Mouse (Mus musculus) E14TG2a.4 (cell line): ENCODE results near the gene Naaladl1.

Source experiments
- CTCF ChIP-seq: conservative IDR thresholded peaks from 2 replicates; pipeline ENCODE4 v1.5.1; 2014; ENCODE audit warnings: low read length
- NANOG ChIP-seq: IDR thresholded peaks from 2 replicates; pipeline ENCODE4 v1.6.1; 2014; ENCODE audit warnings: borderline replicate concordance, low read length, mixed read lengths

DNA sequence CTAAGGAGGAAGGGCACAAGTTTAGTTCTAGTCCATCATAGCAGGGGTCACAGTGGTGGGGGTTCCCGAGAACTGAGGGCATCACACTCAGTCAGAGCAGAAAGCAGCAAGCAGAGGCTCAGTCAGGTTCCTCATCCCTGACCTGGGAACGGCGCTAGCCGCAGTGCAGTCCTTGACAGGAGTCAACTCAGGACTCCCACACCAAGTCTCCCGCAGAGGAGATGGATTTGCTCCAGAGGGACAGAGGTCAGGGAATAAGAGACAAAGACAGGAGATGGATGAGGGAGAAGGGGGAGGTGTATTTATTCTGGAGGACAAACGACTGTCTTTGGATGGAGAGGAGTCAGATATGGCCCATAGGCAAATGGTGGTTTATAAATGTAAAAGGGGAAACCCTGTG lies 7.5 kb downstream of the Naaladl1 start:
- TF ChIP-seq CTCF (no peak), NANOG (no peak)
